Mouse (Mus musculus) lung, adult 2 months (tissue): ENCODE data around the gene Maz.

Experiments
- CTCF ChIP-seq: fragments of 200-500 bp; IDR thresholded peaks from 2 replicates; pipeline ENCODE4 v1.5.1; 2011; ENCODE audit warnings: mild to moderate bottlenecking, low read length, control low read depth; ENCODE audit not compliant: insufficient read depth
- POLR2A ChIP-seq: fragments of 200-500 bp; IDR thresholded peaks from 2 replicates; pipeline ENCODE4 v1.6.1; 2011; ENCODE audit warnings: low read depth, mild to moderate bottlenecking, control low read depth, low read length, borderline replicate concordance; ENCODE audit errors: extremely low read depth

GRCm38 (mm10) chr7:126975950-126976866 is 50.6 kb downstream of the Maz start, which contains the start of gene Cdiptos:
- TF ChIP-seq CTCF (peak; percentile 87), POLR2A (no peak; the same call in 1 of the 2 replicates)
